Mouse (Mus musculus) embryonic facial prominence, embryonic 11.5 days (tissue): Measurements from ENCODE around the gene Bfar. TPM values are rescaled to one million over a fixed set of nuclear protein-coding genes. Genes with fewer than 3 reads are reported as not detected.
"Not testable (repeated sequence)": the region's sequence is repeated elsewhere in the genome, so short reads cannot be mapped to it uniquely, and the experiment has no call there.

Experiments used
- ATAC-seq: fragments of 200-750 bp; cut with Nextera tagmentation; replicated peaks from 2 replicates; pipeline ENCODE4 v1.8.0; 2017; ENCODE audit warnings: low read depth; ENCODE audit not compliant: insufficient number of reproducible peaks, low FRiP score, low TSS enrichment
- DNase-seq: peaks from one replicate; pipeline ENCODE4 v3.0.0-alpha.2; 2015; ENCODE audit warnings: low spot score
- H3K27ac ChIP-seq: fragments of 300-500 bp; sonication (generic); replicated peaks from 2 replicates; pipeline ENCODE4 v1.5.1; 2014; ENCODE audit warnings: mild to moderate bottlenecking, low read depth, low read length, control low read depth
- H3K27me3 ChIP-seq: fragments of 300-500 bp; sonication (generic); 2 replicates; pipeline ENCODE4 v1.6.1; 2014; ENCODE audit warnings: mild to moderate bottlenecking, low read length, moderate library complexity, mixed read lengths; ENCODE audit not compliant: control insufficient read depth, insufficient read depth
- H3K36me3 ChIP-seq: fragments of 300-500 bp; sonication (generic); replicated peaks from 2 replicates; pipeline ENCODE4 v1.6.1; 2014; ENCODE audit warnings: low read depth, mild to moderate bottlenecking, low read length, moderate library complexity, mixed read lengths; ENCODE audit not compliant: control insufficient read depth, insufficient read depth
- H3K4me1 ChIP-seq: fragments of 300-500 bp; sonication (generic); 2 replicates; pipeline ENCODE4 v1.6.1; 2014; ENCODE audit warnings: low read length, mixed read lengths; ENCODE audit not compliant: control insufficient read depth, insufficient read depth
- H3K4me2 ChIP-seq: fragments of 300-500 bp; sonication (generic); 2 replicates; pipeline ENCODE4 v1.6.1; 2014; ENCODE audit warnings: low read depth, mild to moderate bottlenecking, control low read depth, low read length, moderate library complexity
- H3K4me3 ChIP-seq: fragments of 300-500 bp; sonication (generic); 2 replicates; pipeline ENCODE4 v1.5.1; 2014; ENCODE audit warnings: low read depth, low read length, control low read depth
- H3K9ac ChIP-seq: fragments of 300-500 bp; sonication (generic); replicated peaks from 2 replicates; pipeline ENCODE4 v1.6.1; 2014; ENCODE audit warnings: mild to moderate bottlenecking, control low read depth, low read length
- H3K9me3 ChIP-seq: fragments of 300-500 bp; sonication (generic); replicated peaks from 2 replicates; pipeline ENCODE4 v1.6.1; 2016; ENCODE audit warnings: mild to moderate bottlenecking, low read length, inconsistent platforms, mixed read lengths; ENCODE audit not compliant: control insufficient read depth
- WGBS: fragments of 180-500 bp; shearing (Covaris S2); extraction: QIAGEN DNeasy Blood & Tissue Kit; methylation state at CpG from one replicate; pipeline ENCODE4 v1.1.7; 2014; 5-methylcytosine and 5-hydroxymethylcytosine counted together
- polyA plus RNA-seq: library from polyadenylated mRNA; unstranded; fragments of >200 nt; fragmentation: Nextera tagmentation; extraction: Ambion mirVana; gene quantifications from 2 replicates; pipeline ENCODE4 v1.2.1, GENCODE M21; 2014

Bfar gene
- polyA plus RNA-seq, 1 experiment from 2014 or later = 38.6 TPM

DNA sequence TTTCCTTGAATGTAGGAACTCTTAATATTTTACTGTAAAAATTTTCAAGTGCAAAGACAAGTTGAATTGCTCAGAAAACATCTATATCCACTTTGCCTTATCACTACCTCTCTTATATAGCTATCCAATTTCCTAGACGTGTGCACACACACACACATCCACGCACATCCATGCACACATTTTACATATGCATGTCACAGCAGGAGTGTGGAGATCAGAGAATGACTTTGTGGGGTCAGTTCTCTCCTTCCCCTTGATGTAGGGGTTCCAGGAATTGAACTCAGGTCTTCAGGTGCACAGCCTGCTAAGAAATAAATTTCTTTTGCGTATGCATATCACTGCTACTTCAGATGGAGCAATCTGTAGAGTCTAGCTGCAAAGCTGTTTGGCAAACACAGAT, 76.5 kb downstream of the Bfar start:
- H3K4me3 ChIP-seq = no peak overlapping the region
- H3K27ac ChIP-seq = no peak overlapping the region
- no peaks in the 10 kb centered on the region for H3K27me3 ChIP-seq
- H3K9me3 ChIP-seq = no peaks in the 10 kb centered on the region
- DNase-seq (no peak), ATAC-seq (no peak)
- WGBS = 68% methylated on average over 3 of the region's 3 CpGs
- H3K4me1 ChIP-seq = no peaks in the 10 kb centered on the region
- no peak overlapping the region for H3K9ac ChIP-seq
- H3K36me3 ChIP-seq = no peaks in the 10 kb centered on the region
- no peak overlapping the region for H3K4me2 ChIP-seq

DNA sequence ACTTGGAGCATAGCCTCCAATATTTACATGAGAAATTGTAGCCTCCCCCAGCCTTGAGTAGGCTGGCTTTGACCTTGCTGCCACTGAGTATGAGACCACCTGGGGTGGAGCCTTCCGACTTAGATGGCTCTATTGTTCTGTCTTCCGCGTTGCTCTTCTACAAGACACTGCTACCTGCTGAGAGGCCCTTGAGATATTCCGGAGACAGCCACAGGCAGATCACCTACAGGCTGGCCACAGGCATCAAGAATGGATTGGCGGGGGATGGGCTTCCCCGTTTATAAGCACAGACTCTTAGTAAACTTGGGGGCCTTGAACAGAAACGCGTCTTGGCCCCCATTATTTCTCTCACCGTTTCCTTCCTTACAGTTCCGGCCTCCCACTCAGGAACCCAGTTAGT, 77.2 kb downstream of the Bfar start:
- not testable (repeated sequence) for H3K27me3 ChIP-seq, DNase-seq
- 19% methylated on average over 10 of the region's 10 CpGs for WGBS

GRCm38 (mm10) chr16:13749306-13749705, 77.6 kb downstream of the Bfar start:
- H3K27me3 ChIP-seq = no peaks in the 10 kb centered on the region
- no peak for ATAC-seq
- no peaks in the 10 kb centered on the region for H3K4me1 ChIP-seq
- no peak overlapping the region for H3K4me3 ChIP-seq
- DNase-seq = no peak
- no peak overlapping the region for H3K9ac ChIP-seq
- H3K27ac ChIP-seq = no peak overlapping the region
- WGBS = 45% methylated on average over 5 of the region's 5 CpGs
- no peaks in the 10 kb centered on the region for H3K36me3 ChIP-seq
- no peak overlapping the region for H3K4me2 ChIP-seq
- no peaks in the 10 kb centered on the region for H3K9me3 ChIP-seq

More for the DNA sequence above, 77.2 kb downstream of the Bfar start:
- not testable (repeated sequence) for ATAC-seq, H3K27ac ChIP-seq, H3K4me3 ChIP-seq, H3K9me3 ChIP-seq, H3K4me2 ChIP-seq, H3K4me1 ChIP-seq, H3K36me3 ChIP-seq, H3K9ac ChIP-seq

GRCm38 (mm10) chr16:13749981-13750380, 78.3 kb downstream of the Bfar start:
- H3K27ac ChIP-seq = no peak overlapping the region
- ATAC-seq (no peak), DNase-seq (no peak)
- H3K27me3 ChIP-seq = no peaks in the 10 kb centered on the region
- H3K9me3 ChIP-seq = no peaks in the 10 kb centered on the region
- H3K9ac ChIP-seq = no peak overlapping the region
- no peak overlapping the region for H3K4me2 ChIP-seq
- no peaks in the 10 kb centered on the region for H3K4me1 ChIP-seq
- no peaks in the 10 kb centered on the region for H3K36me3 ChIP-seq
- H3K4me3 ChIP-seq = no peak overlapping the region
- 49% methylated on average over 3 of the region's 3 CpGs for WGBS

GRCm38 (mm10) chr16:13750626-13751025, 79.0 kb downstream of the Bfar start:
- DNase-seq (no peak), ATAC-seq (no peak)
- no peaks in the 10 kb centered on the region for H3K4me1 ChIP-seq
- H3K9me3 ChIP-seq = no peaks in the 10 kb centered on the region
- H3K27ac ChIP-seq = no peak overlapping the region
- 93% methylated on average over 13 of the region's 13 CpGs for WGBS
- no peak overlapping the region for H3K4me3 ChIP-seq
- no peak overlapping the region for H3K4me2 ChIP-seq
- H3K27me3 ChIP-seq = no peaks in the 10 kb centered on the region
- no peak overlapping the region for H3K9ac ChIP-seq
- no peaks in the 10 kb centered on the region for H3K36me3 ChIP-seq

Other genes with a start within 250 kb of the Bfar start
- 42.4 and 45.8 TPM in 2 replicates for gene Parn, start 3.7 kb upstream of the Bfar start, polyA plus RNA-seq
- gene 3110001I22Rik, start 71 bp downstream of the Bfar start, polyA plus RNA-seq = 10.9 and 11.8 TPM in 2 replicates
- not detected in 2 replicates for gene Pla2g10, start 59.1 kb downstream of the Bfar start, polyA plus RNA-seq
- gene Rrn3, start 108.8 kb downstream of the Bfar start, polyA plus RNA-seq = 80.0 and 84.3 TPM in 2 replicates
- 182 and 190 TPM in 2 replicates for gene Ntan1, start 147.0 kb downstream of the Bfar start, polyA plus RNA-seq
- 91.2 and 94.9 TPM in 2 replicates for gene Pdxdc1, start 231.3 kb downstream of the Bfar start, polyA plus RNA-seq
- gene Mpv17l, start 231.3 kb downstream of the Bfar start, polyA plus RNA-seq = 2.8 and 4.4 TPM in 2 replicates